Comparison of ENCODE assay signal across 8 mouse cellular contexts in genomic region chr1:36709055-36709853, GRCm38 (mm10). TPM values are rescaled to one million over a fixed set of nuclear protein-coding genes. Genes with fewer than 3 reads are reported as not detected.
A peak's percentile ranks its signal among the peaks of the same experiment; 100 is the strongest.
DNase-seq lines count a peak whose midpoint lies in the region; ATAC-seq and TF ChIP-seq lines count a peak whose summit lies in the region.

No protein-coding gene starts in this region.

- WGBS in forebrain, embryonic 13.5 days: under 1% methylated on average over 31 of the region's 33 CpGs
- 1% methylated on average over 33 of the region's 33 CpGs for WGBS in liver, embryonic 12.5 days (ENCODE audit: insufficient replicate concordance)
- WGBS in midbrain, postnatal 0 days: 1% methylated on average over 33 of the region's 33 CpGs

- H3K9me3 ChIP-seq in forebrain, embryonic 13.5 days (replicated peaks): peaks cover 4% of the 10 kb centered on the region; the same call in 1 of the 2 replicates
- 0 out of 2 replicates have a peak, but pooled peaks cover 4% of the 10 kb centered on the region for H3K9me3 ChIP-seq in liver, embryonic 12.5 days (replicated peaks)
- no peaks in the 10 kb centered on the region for H3K9me3 ChIP-seq in midbrain, postnatal 0 days (ENCODE audit: low read length)

- peak overlapping the region; percentile 94 for H3K9ac ChIP-seq in forebrain, embryonic 13.5 days
- peak overlapping the region; percentile 96 for H3K9ac ChIP-seq in liver, embryonic 12.5 days
- peak overlapping the region; percentile 93 for H3K9ac ChIP-seq in midbrain, postnatal 0 days (replicated peaks; ENCODE audit: low read length, poor library complexity, severe bottlenecking)

- H3K4me3 ChIP-seq in testis, adult 2 months (ENCODE audit: control insufficient read depth, low read depth, low read length): peak overlapping the region; percentile 98
- peak overlapping the region; percentile 95 for H3K4me3 ChIP-seq in forebrain, embryonic 13.5 days
- peak overlapping the region; percentile 99 for H3K4me3 ChIP-seq in liver, embryonic 12.5 days
- H3K4me3 ChIP-seq in midbrain, postnatal 0 days (ENCODE audit: low read depth, low read length): peak overlapping the region; percentile 99

- H3K27ac ChIP-seq in testis, adult 2 months (ENCODE audit: control insufficient read depth, insufficient read depth, low read depth, low read length): peak overlapping the region; percentile 75
- peak overlapping the region; percentile 54 for H3K27ac ChIP-seq in forebrain, embryonic 13.5 days
- H3K27ac ChIP-seq in liver, embryonic 12.5 days: peak overlapping the region; percentile 85
- peak overlapping the region; percentile 86 for H3K27ac ChIP-seq in midbrain, postnatal 0 days (ENCODE audit: low read depth, low read length)

- H3K27me3 ChIP-seq in testis, adult 2 months (ENCODE audit: control insufficient read depth, insufficient read depth, low read length): no peaks in the 10 kb centered on the region
- H3K27me3 ChIP-seq in forebrain, embryonic 13.5 days: no peaks in the 10 kb centered on the region
- no peaks in the 10 kb centered on the region for H3K27me3 ChIP-seq in liver, embryonic 12.5 days (replicated peaks)
- no peaks in the 10 kb centered on the region for H3K27me3 ChIP-seq in midbrain, postnatal 0 days (ENCODE audit: insufficient read depth, low read length)

- no peak for TF ChIP-seq POLR2A in testis, adult 2 months (IDR thresholded peaks at IDR 0.05; ENCODE audit: control insufficient read depth, low read depth, low read length)

- H3K4me1 ChIP-seq in testis, adult 2 months (ENCODE audit: control insufficient read depth, insufficient read depth, low read length): peaks cover 6% of the 10 kb centered on the region; the same call in 1 of the 2 replicates
- H3K4me1 ChIP-seq in forebrain, embryonic 13.5 days: peaks cover 19% of the 10 kb centered on the region
- H3K4me1 ChIP-seq in liver, embryonic 12.5 days: peaks cover 33% of the 10 kb centered on the region
- no peaks in the 10 kb centered on the region; the same call in 1 of the 2 replicates for H3K4me1 ChIP-seq in midbrain, postnatal 0 days (ENCODE audit: insufficient read depth, low read length)

- no peaks in the 10 kb centered on the region for H3K36me3 ChIP-seq in testis, adult 2 months (ENCODE audit: control insufficient read depth, insufficient read depth, low read length)
- H3K36me3 ChIP-seq in forebrain, embryonic 13.5 days (ENCODE audit: poor library complexity, severe bottlenecking): peaks cover 37% of the 10 kb centered on the region
- H3K36me3 ChIP-seq in liver, embryonic 12.5 days: peaks cover 38% of the 10 kb centered on the region
- peaks cover 29% of the 10 kb centered on the region for H3K36me3 ChIP-seq in midbrain, postnatal 0 days (ENCODE audit: insufficient read depth, low read length)

- 0 out of 2 replicates have a peak, but pooled peaks have one; percentile 1 for TF ChIP-seq CTCF in testis, adult 2 months (IDR thresholded peaks at IDR 0.05; ENCODE audit: control insufficient read depth, insufficient read depth, insufficient replicate concordance, low read depth, low read length)
- peak; percentile 71 for TF ChIP-seq CTCF in midbrain, postnatal 0 days (IDR thresholded peaks at IDR 0.05)

- H3K4me2 ChIP-seq in forebrain, embryonic 13.5 days: peak overlapping the region; percentile 80
- H3K4me2 ChIP-seq in liver, embryonic 12.5 days: peak overlapping the region; percentile 91
- H3K4me2 ChIP-seq in midbrain, postnatal 0 days (ENCODE audit: low read depth, low read length, poor library complexity, severe bottlenecking): peak overlapping the region; percentile 81

- ATAC-seq in forebrain, embryonic 13.5 days: peak; percentile 77
- ATAC-seq in liver, embryonic 12.5 days: peak; percentile 68
- peak; percentile 74 for ATAC-seq in midbrain, postnatal 0 days (ENCODE audit: low FRiP score)

- no peak for DNase-seq in testis, postnatal 14 days (ENCODE audit: low spot score)
- DNase-seq in adrenal gland, postnatal 36 days: peak; percentile 52 to 55
- DNase-seq in induced T-regulatory cell, adult 2 months (ENCODE audit: low read depth): peak; percentile 80
- DNase-seq in midbrain, postnatal 0 days (ENCODE audit: low spot score): peak; percentile 58
- peak; percentile 73 for DNase-seq in thymus, postnatal 4 days

RNA-seq across cellular contexts. Expression of gene 4933424G06Rik, which starts 0.7 kb away (rescaled TPM):
- 36.9 and 53.7 TPM in 2 replicates for polyA plus RNA-seq in testis, adult 2 months (2012; rRNA removed)
- not detected for total RNA-seq in adrenal gland, postnatal 36 days (2021)
- 0.69 TPM in 1 of 2 replicates, not detected in the other for polyA plus RNA-seq in forebrain, embryonic 13.5 days (2015; fragmentation: Nextera tagmentation; extraction: Ambion mirVana)
- 0.11 TPM in 1 of 2 replicates, not detected in the other for polyA plus RNA-seq in liver, embryonic 12.5 days (2016; fragmentation: Nextera tagmentation; extraction: Ambion mirVana)
- total RNA-seq in midbrain, postnatal 0 days (2014; rRNA removed): not detected in 2 replicates
- polyA plus RNA-seq in midbrain, postnatal 0 days (2015; fragmentation: Nextera tagmentation; extraction: Ambion mirVana): 0.81 and 2.1 TPM in 2 replicates

RNA-seq across cellular contexts. Expression of gene Actr1b, which starts 5.0 kb away (rescaled TPM):
- polyA plus RNA-seq in testis, adult 2 months (2012; rRNA removed): 42.7 and 44.5 TPM in 2 replicates
- 100 to 1,000 TPM; 136 to 141 TPM for total RNA-seq in adrenal gland, postnatal 36 days (2021)
- polyA plus RNA-seq in forebrain, embryonic 13.5 days (2015; fragmentation: Nextera tagmentation; extraction: Ambion mirVana): 88.0 and 95.6 TPM in 2 replicates
- polyA plus RNA-seq in liver, embryonic 12.5 days (2016; fragmentation: Nextera tagmentation; extraction: Ambion mirVana): 47.2 and 47.9 TPM in 2 replicates
- 139 TPM in 2 replicates for total RNA-seq in midbrain, postnatal 0 days (2014; rRNA removed)
- 113 and 120 TPM in 2 replicates for polyA plus RNA-seq in midbrain, postnatal 0 days (2015; fragmentation: Nextera tagmentation; extraction: Ambion mirVana)

RNA-seq across cellular contexts. Expression of gene Cox5b, which starts 18.0 kb away (rescaled TPM):
- polyA plus RNA-seq in testis, adult 2 months (2012; rRNA removed): 313 and 378 TPM in 2 replicates
- total RNA-seq in adrenal gland, postnatal 36 days (2021): 100 to 1,000 TPM; 841 to 851 TPM
- polyA plus RNA-seq in forebrain, embryonic 13.5 days (2015; fragmentation: Nextera tagmentation; extraction: Ambion mirVana): 555 and 572 TPM in 2 replicates
- polyA plus RNA-seq in liver, embryonic 12.5 days (2016; fragmentation: Nextera tagmentation; extraction: Ambion mirVana): 527 and 538 TPM in 2 replicates
- 346 and 362 TPM in 2 replicates for total RNA-seq in midbrain, postnatal 0 days (2014; rRNA removed)
- polyA plus RNA-seq in midbrain, postnatal 0 days (2015; fragmentation: Nextera tagmentation; extraction: Ambion mirVana): 835 and 901 TPM in 2 replicates

RNA-seq across cellular contexts. Expression of gene Fam178b, which starts 26.3 kb away (rescaled TPM):
- 409 and 410 TPM in 2 replicates for polyA plus RNA-seq in testis, adult 2 months (2012; rRNA removed)
- under 1 TPM; 0.36 to 0.40 TPM for total RNA-seq in adrenal gland, postnatal 36 days (2021)
- polyA plus RNA-seq in forebrain, embryonic 13.5 days (2015; fragmentation: Nextera tagmentation; extraction: Ambion mirVana): 0.34 and 0.45 TPM in 2 replicates
- 0.20 TPM in 1 of 2 replicates, not detected in the other for polyA plus RNA-seq in liver, embryonic 12.5 days (2016; fragmentation: Nextera tagmentation; extraction: Ambion mirVana)
- total RNA-seq in midbrain, postnatal 0 days (2014; rRNA removed): not detected in 2 replicates
- polyA plus RNA-seq in midbrain, postnatal 0 days (2015; fragmentation: Nextera tagmentation; extraction: Ambion mirVana): 0.20 and 0.32 TPM in 2 replicates

RNA-seq across cellular contexts. Expression of gene Zap70, which starts 52.3 kb away (rescaled TPM):
- 2.6 and 3.5 TPM in 2 replicates for polyA plus RNA-seq in testis, adult 2 months (2012; rRNA removed)
- total RNA-seq in adrenal gland, postnatal 36 days (2021): under 1 TPM; 0.53 to 0.56 TPM
- 0.71 and 1.1 TPM in 2 replicates for polyA plus RNA-seq in forebrain, embryonic 13.5 days (2015; fragmentation: Nextera tagmentation; extraction: Ambion mirVana)
- polyA plus RNA-seq in liver, embryonic 12.5 days (2016; fragmentation: Nextera tagmentation; extraction: Ambion mirVana): not detected in 2 replicates
- total RNA-seq in midbrain, postnatal 0 days (2014; rRNA removed): 2.2 and 3.3 TPM in 2 replicates
- polyA plus RNA-seq in midbrain, postnatal 0 days (2015; fragmentation: Nextera tagmentation; extraction: Ambion mirVana): 2.4 and 2.6 TPM in 2 replicates

Comparison
In these comparisons a context has a peak if more than half of its experiments do, and no peak if none do; other contexts are left out.
1. RNA of gene 4933424G06Rik, which starts 0.7 kb away (polyA plus RNA-seq): 36.9 to 53.7 TPM in testis, adult 2 months; 0.81 to 2.1 TPM in midbrain, postnatal 0 days, 0.11 TPM in liver, embryonic 12.5 days and 0.69 TPM in forebrain, embryonic 13.5 days; every median in the first group is over 10 times any median in the second.
2. Peak in every context shown above with its lines, with median percentiles within 50 percentile points of each other: H3K27ac ChIP-seq, H3K4me3 ChIP-seq, ATAC-seq, H3K4me2 ChIP-seq and H3K9ac ChIP-seq.